Mouse (Mus musculus) myocyte (in vitro differentiated cells): Measurements from ENCODE around the gene Mavs.

ENCODE experiments used
- E2F4 ChIP-seq: IDR thresholded peaks from one replicate; pipeline ENCODE4 v1.6.1; 2011; ENCODE audit warnings: mild to moderate bottlenecking, control low read depth, moderate library complexity; ENCODE audit not compliant: insufficient read depth
- MAX ChIP-seq: IDR thresholded peaks from one replicate; pipeline ENCODE4 v1.6.1; 2011; ENCODE audit warnings: low read depth, mild to moderate bottlenecking, control low read depth
- MYOD1 ChIP-seq, 3 experiments: IDR thresholded peaks; one replicate each; pipeline ENCODE4 v1.6.1; 2011; ENCODE audit warnings: control low read depth in 2 of 3, low read depth in 2 of 3, mild to moderate bottlenecking in 2 of 3, moderate library complexity in 1 of 3; ENCODE audit not compliant: insufficient read length in 2 of 3, control insufficient read depth in 1 of 3
- MYOG ChIP-seq, 3 experiments: IDR thresholded peaks; one replicate each; pipeline ENCODE4 v1.6.1; 2011; ENCODE audit warnings: control low read depth in 2 of 3, low read depth in 2 of 3, mild to moderate bottlenecking in 2 of 3; ENCODE audit not compliant: insufficient read length in 2 of 3, control insufficient read depth in 1 of 3, insufficient read depth in 1 of 3
- POLR2A ChIP-seq: IDR thresholded peaks from one replicate; pipeline ENCODE4 v1.6.1; 2011; ENCODE audit warnings: low read depth, mild to moderate bottlenecking, control low read depth, moderate library complexity; ENCODE audit not compliant: insufficient read length
- POLR2AphosphoS2 ChIP-seq: IDR thresholded peaks from one replicate; pipeline ENCODE4 v1.6.1; 2011; ENCODE audit warnings: low read depth, control low read depth; ENCODE audit not compliant: insufficient read length
- TCF12 ChIP-seq: IDR thresholded peaks from one replicate; pipeline ENCODE4 v1.6.1; 2011; ENCODE audit warnings: mild to moderate bottlenecking, control low read depth; ENCODE audit not compliant: poor library complexity, insufficient read depth, severe bottlenecking

DNA sequence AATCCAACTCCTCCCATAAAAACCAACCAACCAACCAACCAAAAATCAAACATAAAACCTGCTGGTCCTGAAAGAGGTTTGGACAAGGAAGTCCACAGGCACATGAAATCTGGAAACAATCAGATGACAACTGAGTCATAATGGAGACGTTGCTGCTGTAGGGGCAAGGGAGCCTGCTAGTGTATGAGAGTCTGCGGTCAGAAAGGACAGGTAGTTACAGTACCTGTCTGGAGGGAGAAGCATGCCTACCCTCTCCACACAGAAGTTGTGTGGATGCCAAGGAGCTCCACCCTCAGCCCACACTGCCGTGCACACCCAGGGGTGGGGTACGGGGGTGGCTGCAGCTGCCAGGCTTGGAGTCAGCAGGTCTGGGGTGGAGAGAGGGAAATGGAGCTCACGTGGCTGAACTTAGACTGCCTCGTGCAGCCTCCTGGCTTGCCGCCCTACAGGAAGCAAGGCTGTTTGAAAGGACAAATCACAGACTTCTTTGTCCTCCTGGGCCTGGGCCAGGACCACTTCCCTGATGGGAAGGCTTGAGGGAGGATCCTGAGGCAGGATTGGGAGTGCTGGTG is 29.4 kb upstream of the Mavs start:
- TF ChIP-seq TCF12 (peak; percentile 64), POLR2AphosphoS2 (peak; percentile 94), MYOG (IDR thresholded peaks at IDR 0.05; ENCODE audit: control insufficient read depth in 1 of 3, insufficient read depth in 1 of 3, insufficient read length in 2 of 3, low read depth in 2 of 3) (peak; percentile 61 to 98 (median 81)), MAX (no peak), MYOD1 (IDR thresholded peaks at IDR 0.05; ENCODE audit: control insufficient read depth in 1 of 3, insufficient read length in 2 of 3, low read depth in 2 of 3) (peak in 2 of 3 experiments; percentile 90 to 99), POLR2A (peak; percentile 49), E2F4 (peak; percentile 23)
